Mouse (Mus musculus) CD4-positive, CD25-positive, alpha-beta regulatory T cell, adult 2 months (primary cell): ENCODE results near the gene Mpv17.

ENCODE experiments used
- DNase-seq: peaks from one replicate; pipeline ENCODE4 v3.0.0-alpha.2; 2012; ENCODE audit warnings: low read depth, low spot score

Gene Mpv17

GRCm38 (mm10) chr5:31183678-31184077 lies 29.6 kb upstream of the Mpv17 start:
- no peak for DNase-seq

- no peak for DNase-seq
Observed at GRCm38 (mm10) chr5:31181183-31181770, 27.2 kb upstream of the Mpv17 start.

GRCm38 (mm10) chr5:31179766-31180630 lies 25.9 kb upstream of the Mpv17 start, which contains the start of the genes Gm29609 and Gtf3c2:
TSS of gene Gm29609 (minus strand) at chr5:31179911.
TSS of gene Gtf3c2 (minus strand) at chr5:31180144.
- DNase-seq: peak; percentile 98

GRCm38 (mm10) chr5:31179301-31179765 lies 25.3 kb upstream of the Mpv17 start:
- no peak for DNase-seq

- DNase-seq: no peak
Observed at GRCm38 (mm10) chr5:31168630-31169029, 14.6 kb upstream of the Mpv17 start.

GRCm38 (mm10) chr5:31164878-31165277 lies 10.8 kb upstream of the Mpv17 start:
- DNase-seq: no peak

GRCm38 (mm10) chr5:31162462-31162861 lies 8.4 kb upstream of the Mpv17 start:
- no peak for DNase-seq

- DNase-seq: no peak
Observed at GRCm38 (mm10) chr5:31153516-31154151, 417 bp downstream of the Mpv17 start.

- DNase-seq: peak; percentile 9
Observed at GRCm38 (mm10) chr5:31151746-31152145, 2.3 kb downstream of the Mpv17 start.

GRCm38 (mm10) chr5:31149781-31150180 lies 4.3 kb downstream of the Mpv17 start:
- DNase-seq: no peak

- DNase-seq: no peak
Observed at GRCm38 (mm10) chr5:31138968-31139425, 15.1 kb downstream of the Mpv17 start.

- DNase-seq: no peak
Observed at GRCm38 (mm10) chr5:31138241-31138967, 15.6 kb downstream of the Mpv17 start, which contains the start of gene Ucn. TSS of gene Ucn (minus strand) at chr5:31138829.

- no peak for DNase-seq
Observed at GRCm38 (mm10) chr5:31137658-31138057, 16.4 kb downstream of the Mpv17 start.

GRCm38 (mm10) chr5:31136730-31137424 lies 17.2 kb downstream of the Mpv17 start:
- no peak for DNase-seq

- DNase-seq: no peak
Observed at GRCm38 (mm10) chr5:31126050-31126449, 28.0 kb downstream of the Mpv17 start.

GRCm38 (mm10) chr5:31123481-31123880 lies 30.6 kb downstream of the Mpv17 start:
- DNase-seq: no peak

- no peak for DNase-seq
Observed at GRCm38 (mm10) chr5:31121111-31121510, 32.9 kb downstream of the Mpv17 start.

GRCm38 (mm10) chr5:31116912-31117311 lies 37.1 kb downstream of the Mpv17 start:
- no peak for DNase-seq

GRCm38 (mm10) chr5:31116354-31116753 lies 37.7 kb downstream of the Mpv17 start, which contains the start of gene Trim54:
TSS of gene Trim54 (plus strand) at chr5:31116712.
- DNase-seq: no peak

GRCm38 (mm10) chr5:31110781-31111180 lies 43.3 kb downstream of the Mpv17 start:
- peak; percentile 57 for DNase-seq

GRCm38 (mm10) chr5:31108000-31108490 lies 46.0 kb downstream of the Mpv17 start, which contains the start of gene Slc30a3:
TSS of gene Slc30a3 (minus strand) at chr5:31108237.
- DNase-seq: no peak
